Mouse (Mus musculus): Measurements from ENCODE around the gene Fbp2.

DNA sequence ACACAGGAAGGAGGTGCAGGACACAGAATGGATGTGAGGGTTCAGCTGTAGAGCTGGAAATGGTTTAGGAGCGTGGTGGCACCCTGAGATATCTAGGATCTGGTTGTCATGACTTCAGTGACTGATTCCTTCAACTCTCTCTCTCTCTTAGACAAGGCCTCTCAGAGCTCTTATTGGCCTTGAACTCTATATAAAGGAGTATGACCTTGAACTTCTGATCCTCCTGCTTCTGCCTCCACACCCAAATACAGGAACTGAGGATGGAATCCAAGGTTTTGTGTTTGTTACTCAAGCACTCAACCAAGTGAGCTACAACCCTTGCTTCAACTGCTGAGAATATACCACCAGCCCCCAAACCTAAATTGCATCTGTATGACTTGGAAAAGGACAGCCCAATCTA, 17.9 kb upstream of the Fbp2 start:
- TF ChIP-seq POLR2A (IDR thresholded peaks at IDR 0.05; ENCODE audit: borderline replicate concordance, extremely low read depth, low read depth, low read length) (no peak), CTCF (IDR thresholded peaks at IDR 0.05; ENCODE audit: insufficient read depth, low read length) (no peak)
